Mouse (Mus musculus) embryonic facial prominence, embryonic 11.5 days (tissue): Measurements from ENCODE around the gene Zxdc. TPM values are rescaled to one million over a fixed set of nuclear protein-coding genes. Genes with fewer than 3 reads are reported as not detected.

ENCODE experiments used
- ATAC-seq: fragments of 200-750 bp; cut with Nextera tagmentation; replicated peaks from 2 replicates; pipeline ENCODE4 v1.8.0; 2017; ENCODE audit warnings: low read depth; ENCODE audit not compliant: insufficient number of reproducible peaks, low FRiP score, low TSS enrichment
- DNase-seq: peaks from one replicate; pipeline ENCODE4 v3.0.0-alpha.2; 2015; ENCODE audit warnings: low spot score
- H3K27ac ChIP-seq: fragments of 300-500 bp; sonication (generic); replicated peaks from 2 replicates; pipeline ENCODE4 v1.5.1; 2014; ENCODE audit warnings: mild to moderate bottlenecking, low read depth, low read length, control low read depth
- H3K27me3 ChIP-seq: fragments of 300-500 bp; sonication (generic); 2 replicates; pipeline ENCODE4 v1.6.1; 2014; ENCODE audit warnings: mild to moderate bottlenecking, low read length, moderate library complexity, mixed read lengths; ENCODE audit not compliant: control insufficient read depth, insufficient read depth
- H3K36me3 ChIP-seq: fragments of 300-500 bp; sonication (generic); replicated peaks from 2 replicates; pipeline ENCODE4 v1.6.1; 2014; ENCODE audit warnings: low read depth, mild to moderate bottlenecking, low read length, moderate library complexity, mixed read lengths; ENCODE audit not compliant: control insufficient read depth, insufficient read depth
- H3K4me1 ChIP-seq: fragments of 300-500 bp; sonication (generic); 2 replicates; pipeline ENCODE4 v1.6.1; 2014; ENCODE audit warnings: low read length, mixed read lengths; ENCODE audit not compliant: control insufficient read depth, insufficient read depth
- H3K4me2 ChIP-seq: fragments of 300-500 bp; sonication (generic); 2 replicates; pipeline ENCODE4 v1.6.1; 2014; ENCODE audit warnings: low read depth, mild to moderate bottlenecking, control low read depth, low read length, moderate library complexity
- H3K4me3 ChIP-seq: fragments of 300-500 bp; sonication (generic); 2 replicates; pipeline ENCODE4 v1.5.1; 2014; ENCODE audit warnings: low read depth, low read length, control low read depth
- H3K9ac ChIP-seq: fragments of 300-500 bp; sonication (generic); replicated peaks from 2 replicates; pipeline ENCODE4 v1.6.1; 2014; ENCODE audit warnings: mild to moderate bottlenecking, control low read depth, low read length
- H3K9me3 ChIP-seq: fragments of 300-500 bp; sonication (generic); replicated peaks from 2 replicates; pipeline ENCODE4 v1.6.1; 2016; ENCODE audit warnings: mild to moderate bottlenecking, low read length, inconsistent platforms, mixed read lengths; ENCODE audit not compliant: control insufficient read depth
- WGBS: fragments of 180-500 bp; shearing (Covaris S2); extraction: QIAGEN DNeasy Blood & Tissue Kit; methylation state at CpG from one replicate; pipeline ENCODE4 v1.1.7; 2014; 5-methylcytosine and 5-hydroxymethylcytosine counted together
- polyA plus RNA-seq: library from polyadenylated mRNA; unstranded; fragments of >200 nt; fragmentation: Nextera tagmentation; extraction: Ambion mirVana; gene quantifications from 2 replicates; pipeline ENCODE4 v1.2.1, GENCODE M21; 2014

Zxdc gene
- polyA plus RNA-seq, 1 experiment from 2014 or later = 10.7 TPM

- no peaks in the 10 kb centered on the region for H3K36me3 ChIP-seq
- no peak within 1 kb of the TSS for H3K4me3 ChIP-seq
- 83% methylated on average over 7 of the region's 7 CpGs for WGBS
- no peaks in the 10 kb centered on the region for H3K27me3 ChIP-seq
- ATAC-seq = no peak
- no peak within 1 kb of the TSS for H3K9ac ChIP-seq
- no peaks in the 10 kb centered on the region for H3K4me1 ChIP-seq
- no peak within 1 kb of the TSS for H3K4me2 ChIP-seq
- H3K27ac ChIP-seq = no peak within 1 kb of the TSS
- DNase-seq = no peak
- H3K9me3 ChIP-seq = no peaks in the 10 kb centered on the region
These were observed 36.5 kb upstream of the Zxdc start, which contains the start of gene Uroc1 for GRCm38 (mm10) chr6:90332561-90333425. Gene Uroc1 (plus strand): TSS chr6:90333284.

DNA sequence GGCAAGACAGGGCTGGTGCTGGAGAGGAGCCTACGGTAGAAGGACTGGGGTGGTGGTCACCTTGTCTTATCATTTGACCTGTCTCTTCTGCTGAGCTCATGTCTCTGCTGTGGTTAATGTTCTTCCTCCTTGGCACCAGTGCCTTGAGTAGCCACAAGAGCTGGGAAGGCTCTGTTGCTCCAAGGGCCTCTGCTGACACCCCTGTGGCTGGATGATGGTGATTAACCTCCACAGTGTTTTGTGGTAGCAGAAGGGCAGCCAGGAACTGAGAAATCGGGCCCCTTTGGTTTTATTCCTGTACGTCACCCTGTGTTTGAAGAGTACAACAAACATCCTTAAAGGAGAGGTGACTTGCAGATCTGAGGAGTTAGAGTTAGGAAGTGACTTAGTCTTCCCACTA lies 35.0 kb upstream of the Zxdc start:
- no peak overlapping the region for H3K4me3 ChIP-seq
- H3K4me1 ChIP-seq = no peaks in the 10 kb centered on the region

GRCm38 (mm10) chr6:90342343-90342742 lies 26.9 kb upstream of the Zxdc start:
- no peak overlapping the region for H3K4me3 ChIP-seq
- H3K9ac ChIP-seq = no peak overlapping the region
- WGBS = 67% methylated on average over 2 of the region's 2 CpGs
- ATAC-seq (no peak), DNase-seq (no peak)
- H3K36me3 ChIP-seq = no peaks in the 10 kb centered on the region
- no peaks in the 10 kb centered on the region for H3K9me3 ChIP-seq
- no peaks in the 10 kb centered on the region for H3K4me1 ChIP-seq
- no peak overlapping the region for H3K4me2 ChIP-seq
- no peak overlapping the region for H3K27ac ChIP-seq
- no peaks in the 10 kb centered on the region for H3K27me3 ChIP-seq

More for the DNA sequence above, 35.0 kb upstream of the Zxdc start:
- DNase-seq = no peak
- no peak overlapping the region for H3K9ac ChIP-seq
- H3K9me3 ChIP-seq = no peaks in the 10 kb centered on the region
- ATAC-seq = no peak
- H3K27me3 ChIP-seq = no peaks in the 10 kb centered on the region
- H3K36me3 ChIP-seq = no peaks in the 10 kb centered on the region
- H3K27ac ChIP-seq = no peak overlapping the region
- no peak overlapping the region for H3K4me2 ChIP-seq
- 88% methylated on average over 3 of the region's 3 CpGs for WGBS

- DNase-seq (no peak), ATAC-seq (no peak)
- H3K9ac ChIP-seq = no peak overlapping the region
- 84% methylated on average over 4 of the region's 4 CpGs for WGBS
- H3K27me3 ChIP-seq = no peaks in the 10 kb centered on the region
- H3K27ac ChIP-seq = no peak overlapping the region
- no peaks in the 10 kb centered on the region for H3K4me1 ChIP-seq
- H3K4me3 ChIP-seq = no peak overlapping the region
- no peak overlapping the region for H3K4me2 ChIP-seq
- no peaks in the 10 kb centered on the region for H3K9me3 ChIP-seq
- no peaks in the 10 kb centered on the region for H3K36me3 ChIP-seq
These were observed 22.1 kb upstream of the Zxdc start for GRCm38 (mm10) chr6:90347183-90347582.

DNA sequence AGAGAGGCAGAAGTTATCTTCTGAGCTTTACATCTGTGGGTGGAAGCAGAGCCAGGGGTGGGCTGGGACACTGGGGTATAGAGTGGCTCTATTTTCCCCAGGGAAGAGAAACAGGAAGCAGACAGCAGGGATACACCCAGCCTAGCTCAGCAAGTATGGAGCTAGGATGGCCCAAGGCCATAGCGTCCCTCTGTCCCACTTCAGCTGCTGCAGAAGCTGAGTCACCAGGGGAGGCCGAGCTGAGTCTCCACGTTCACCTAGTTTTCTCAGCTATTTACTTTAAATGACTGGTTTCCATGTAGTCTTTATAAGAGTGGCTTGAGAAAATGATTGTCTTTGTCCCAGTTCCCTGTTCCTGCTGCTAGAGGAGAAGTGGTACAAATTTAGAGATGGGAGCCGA lies 20.8 kb upstream of the Zxdc start:
- Histone ChIP-seq H3K27ac (no peak overlapping the region), H3K4me3 (no peak overlapping the region), H3K4me1 (no peaks in the 10 kb centered on the region), H3K36me3 (no peaks in the 10 kb centered on the region), H3K27me3 (no peaks in the 10 kb centered on the region), H3K9ac (no peak overlapping the region), H3K9me3 (no peaks in the 10 kb centered on the region), H3K4me2 (no peak overlapping the region)
- WGBS = 75% methylated on average over 4 of the region's 4 CpGs
- no peak for ATAC-seq
- DNase-seq = no peak

DNA sequence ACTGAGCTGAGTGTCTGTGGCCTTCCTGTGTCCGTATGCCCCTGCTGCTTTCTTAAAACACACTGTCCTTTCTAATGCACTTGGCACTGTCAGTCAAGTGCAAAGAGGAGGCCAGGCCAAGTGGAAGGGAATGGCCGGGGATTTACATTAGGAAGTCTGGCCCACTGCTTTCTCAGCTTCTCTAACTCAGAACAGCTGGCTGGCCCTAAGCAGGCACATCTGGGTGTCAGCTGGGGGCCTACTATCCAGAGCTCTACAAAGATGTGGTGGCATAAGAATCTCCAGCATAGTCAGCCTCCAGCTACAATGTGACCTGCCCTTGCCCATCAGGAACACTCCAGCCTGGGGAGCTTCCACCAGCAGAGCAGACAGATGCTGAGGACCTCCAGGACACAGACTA lies 19.3 kb upstream of the Zxdc start:
- no peak for ATAC-seq
- H3K9me3 ChIP-seq = no peaks in the 10 kb centered on the region
- no peak overlapping the region for H3K9ac ChIP-seq
- no peaks in the 10 kb centered on the region for H3K36me3 ChIP-seq
- H3K4me3 ChIP-seq = no peak overlapping the region
- no peak overlapping the region for H3K27ac ChIP-seq
- H3K4me1 ChIP-seq = no peaks in the 10 kb centered on the region
- no peaks in the 10 kb centered on the region for H3K27me3 ChIP-seq
- DNase-seq = peak; percentile 43
- H3K4me2 ChIP-seq = no peak overlapping the region
- 45% methylated on average over 2 of the region's 2 CpGs for WGBS

DNA sequence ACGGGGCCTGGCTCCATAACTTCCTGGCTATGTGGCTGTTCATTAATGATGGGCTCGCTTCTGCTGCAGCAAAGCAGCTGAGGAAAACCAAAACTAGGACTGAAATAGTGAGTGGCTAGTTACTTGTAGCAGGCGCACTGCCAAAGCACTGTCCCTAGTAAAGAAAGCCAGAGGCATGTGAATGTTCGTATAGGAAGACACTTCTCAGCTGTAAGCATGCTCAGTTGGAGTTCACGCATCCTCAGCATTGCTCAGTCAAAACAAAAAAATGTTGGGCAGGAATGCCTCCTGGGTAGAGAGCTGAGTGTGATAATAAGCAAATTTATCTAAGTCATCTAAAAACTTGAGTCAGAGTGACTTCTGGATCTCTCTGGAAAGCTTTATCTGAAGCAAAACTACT lies 11.2 kb upstream of the Zxdc start:
- Histone ChIP-seq H3K4me2 (no peak overlapping the region), H3K9ac (no peak overlapping the region), H3K9me3 (no peaks in the 10 kb centered on the region), H3K4me1 (no peaks in the 10 kb centered on the region), H3K27ac (no peak overlapping the region), H3K36me3 (no peaks in the 10 kb centered on the region), H3K4me3 (no peak overlapping the region), H3K27me3 (no peaks in the 10 kb centered on the region)
- 67% methylated on average over 5 of the region's 5 CpGs for WGBS
- no peak for ATAC-seq
- DNase-seq = no peak

GRCm38 (mm10) chr6:90359445-90359844 lies 9.8 kb upstream of the Zxdc start:
- Histone ChIP-seq H3K9me3 (no peaks in the 10 kb centered on the region), H3K27ac (no peak overlapping the region; the same call in 1 of the 2 replicates), H3K27me3 (no peaks in the 10 kb centered on the region), H3K4me3 (no peak overlapping the region), H3K36me3 (no peaks in the 10 kb centered on the region), H3K9ac (no peak overlapping the region), H3K4me2 (no peak overlapping the region), H3K4me1 (no peaks in the 10 kb centered on the region)
- ATAC-seq (no peak), DNase-seq (no peak)
- 71% methylated on average over 2 of the region's 2 CpGs for WGBS
